Mouse (Mus musculus): Measurements from ENCODE around the gene Whrn.

- TF ChIP-seq CTCF (IDR thresholded peaks at IDR 0.05; ENCODE audit: insufficient read depth, low read depth, low read length) (no peak), POLR2A (IDR thresholded peaks at IDR 0.05; ENCODE audit: insufficient read depth, low read depth, low read length) (no peak)
These were observed 9.3 kb downstream of the Whrn start for GRCm38 (mm10) chr4:63486523-63486922.
